Mouse (Mus musculus): Measurements from ENCODE around the gene Scyl2. TPM values are rescaled to one million over a fixed set of nuclear protein-coding genes. Genes with fewer than 3 reads are reported as not detected.
"Not testable (repeated sequence)": the region's sequence is repeated elsewhere in the genome, so short reads cannot be mapped to it uniquely, and the experiment has no call there.

The Scyl2 gene
- polyA plus RNA-seq, 1 experiment from 2014 or later = 23.5 TPM

DNA sequence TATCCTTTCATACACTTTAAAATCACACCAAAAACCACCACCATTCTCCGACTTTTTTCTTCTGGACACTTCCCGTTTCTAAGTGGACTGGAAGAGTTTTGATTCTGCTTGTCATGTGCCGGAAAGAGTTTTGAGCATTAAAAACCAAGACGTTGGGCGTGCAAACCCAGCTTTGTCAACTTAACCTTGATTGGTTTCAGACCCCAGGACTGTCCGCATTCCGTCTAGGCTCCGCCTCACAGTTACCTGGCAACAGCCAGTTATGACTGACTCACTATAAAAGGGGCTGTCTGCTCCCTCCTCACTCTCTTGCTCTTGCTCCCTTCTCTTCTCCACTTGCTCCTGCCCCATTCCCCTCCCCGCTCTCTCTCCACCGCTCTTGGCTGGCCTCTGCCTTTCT is 22.6 kb upstream of the Scyl2 start:
- Histone ChIP-seq H3K4me1 (replicated peaks; ENCODE audit: control insufficient read depth, insufficient read depth, low read length) (no peaks in the 10 kb centered on the region), H3K27ac (ENCODE audit: low read depth, low read length) (no peak overlapping the region), H3K9me3 (ENCODE audit: control insufficient read depth, low read length) (no peaks in the 10 kb centered on the region), H3K27me3 (ENCODE audit: control insufficient read depth, insufficient read depth, low read length) (no peaks in the 10 kb centered on the region), H3K36me3 (ENCODE audit: control insufficient read depth, insufficient read depth, low read length) (no peaks in the 10 kb centered on the region), H3K4me3 (ENCODE audit: low read depth, low read length) (no peak overlapping the region), H3K4me2 (replicated peaks; ENCODE audit: low read depth, low read length) (no peak overlapping the region), H3K9ac (ENCODE audit: low read depth, low read length) (no peak overlapping the region)
- WGBS = 31% methylated on average over 10 of the region's 10 CpGs
- DNase-seq (ENCODE audit: low spot score) = peak; percentile 19
- ATAC-seq (ENCODE audit: low FRiP score) = peak; percentile 56; the same call in 1 of the 2 replicates

GRCm38 (mm10) chr10:89707397-89707796 is 21.3 kb upstream of the Scyl2 start:
- no peak for ATAC-seq (ENCODE audit: low FRiP score)
- Histone ChIP-seq H3K4me3 (ENCODE audit: low read depth, low read length) (no peak overlapping the region), H3K27ac (ENCODE audit: low read depth, low read length) (no peak overlapping the region), H3K4me1 (replicated peaks; ENCODE audit: control insufficient read depth, insufficient read depth, low read length) (no peaks in the 10 kb centered on the region), H3K27me3 (ENCODE audit: control insufficient read depth, insufficient read depth, low read length) (no peaks in the 10 kb centered on the region), H3K9ac (ENCODE audit: low read depth, low read length) (no peak overlapping the region), H3K9me3 (ENCODE audit: control insufficient read depth, low read length) (no peaks in the 10 kb centered on the region), H3K36me3 (ENCODE audit: control insufficient read depth, insufficient read depth, low read length) (no peaks in the 10 kb centered on the region), H3K4me2 (replicated peaks; ENCODE audit: low read depth, low read length) (no peak overlapping the region)
- WGBS = 82% methylated on average over 3 of the region's 3 CpGs
- no peak for DNase-seq (ENCODE audit: low spot score)

DNA sequence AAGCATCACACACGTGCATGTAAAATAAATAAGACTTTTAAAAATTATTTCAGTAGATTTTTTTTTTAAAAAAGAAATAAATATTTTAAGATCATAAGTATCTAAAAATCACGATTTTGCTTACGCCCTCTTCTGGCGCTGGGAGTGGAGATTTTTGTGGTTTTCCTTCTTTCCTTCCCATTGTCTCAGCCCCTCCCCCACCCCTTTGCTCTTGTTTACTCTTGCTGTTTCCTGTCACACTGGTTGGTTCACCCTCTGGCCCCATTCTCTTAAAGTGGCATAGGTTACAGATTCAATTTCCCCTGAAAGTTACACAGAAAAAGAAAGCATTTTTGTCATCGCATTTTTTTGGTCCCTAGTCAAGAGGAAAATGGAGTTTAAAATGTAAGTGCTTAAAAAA is 17.0 kb upstream of the Scyl2 start:
- 57% methylated on average over 5 of the region's 5 CpGs for WGBS
- ATAC-seq (ENCODE audit: low FRiP score) (no peak), DNase-seq (ENCODE audit: low spot score) (no peak)
- H3K36me3 ChIP-seq (ENCODE audit: control insufficient read depth, insufficient read depth, low read length) = no peaks in the 10 kb centered on the region
- H3K9me3 ChIP-seq (ENCODE audit: control insufficient read depth, low read length) = no peaks in the 10 kb centered on the region
- no peak overlapping the region for H3K27ac ChIP-seq (ENCODE audit: low read depth, low read length)
- H3K4me3 ChIP-seq (ENCODE audit: low read depth, low read length) = no peak overlapping the region
- H3K27me3 ChIP-seq (ENCODE audit: control insufficient read depth, insufficient read depth, low read length) = no peaks in the 10 kb centered on the region
- H3K4me2 ChIP-seq (replicated peaks; ENCODE audit: low read depth, low read length) = no peak overlapping the region
- H3K9ac ChIP-seq (ENCODE audit: low read depth, low read length) = no peak overlapping the region
- H3K4me1 ChIP-seq (replicated peaks; ENCODE audit: control insufficient read depth, insufficient read depth, low read length) = no peaks in the 10 kb centered on the region

GRCm38 (mm10) chr10:89697956-89698355 is 11.9 kb upstream of the Scyl2 start:
- no peak for DNase-seq (ENCODE audit: low spot score)
- ATAC-seq (ENCODE audit: low FRiP score) = no peak
- no peak overlapping the region for H3K4me3 ChIP-seq (ENCODE audit: low read depth, low read length)
- H3K27ac ChIP-seq (ENCODE audit: low read depth, low read length) = no peak overlapping the region
- H3K9ac ChIP-seq (ENCODE audit: low read depth, low read length) = no peak overlapping the region
- no peak overlapping the region for H3K4me2 ChIP-seq (replicated peaks; ENCODE audit: low read depth, low read length)
- no peaks in the 10 kb centered on the region for H3K36me3 ChIP-seq (ENCODE audit: control insufficient read depth, insufficient read depth, low read length)
- WGBS = 94% methylated on average over 3 of the region's 3 CpGs
- no peaks in the 10 kb centered on the region for H3K9me3 ChIP-seq (ENCODE audit: control insufficient read depth, low read length)
- no peaks in the 10 kb centered on the region for H3K4me1 ChIP-seq (replicated peaks; ENCODE audit: control insufficient read depth, insufficient read depth, low read length)
- no peaks in the 10 kb centered on the region for H3K27me3 ChIP-seq (ENCODE audit: control insufficient read depth, insufficient read depth, low read length)

GRCm38 (mm10) chr10:89696270-89696669 is 10.2 kb upstream of the Scyl2 start:
- H3K9ac ChIP-seq (ENCODE audit: low read depth, low read length); H3K4me1 ChIP-seq (replicated peaks; ENCODE audit: control insufficient read depth, insufficient read depth, low read length); H3K4me2 ChIP-seq (replicated peaks; ENCODE audit: low read depth, low read length); DNase-seq (ENCODE audit: low spot score); H3K4me3 ChIP-seq (ENCODE audit: low read depth, low read length); H3K36me3 ChIP-seq (ENCODE audit: control insufficient read depth, insufficient read depth, low read length); H3K27ac ChIP-seq (ENCODE audit: low read depth, low read length); H3K9me3 ChIP-seq (ENCODE audit: control insufficient read depth, low read length); H3K27me3 ChIP-seq (ENCODE audit: control insufficient read depth, insufficient read depth, low read length); ATAC-seq (ENCODE audit: low FRiP score): not testable (repeated sequence)
- 68% methylated on average over 2 of the region's 2 CpGs for WGBS

GRCm38 (mm10) chr10:89695194-89695911 is 9.3 kb upstream of the Scyl2 start:
- H3K4me3 ChIP-seq (ENCODE audit: low read depth, low read length) = no peak overlapping the region
- H3K27me3 ChIP-seq (ENCODE audit: control insufficient read depth, insufficient read depth, low read length) = no peaks in the 10 kb centered on the region
- no peaks in the 10 kb centered on the region for H3K4me1 ChIP-seq (replicated peaks; ENCODE audit: control insufficient read depth, insufficient read depth, low read length)
- WGBS = 85% methylated on average over 20 of the region's 20 CpGs
- no peak overlapping the region for H3K4me2 ChIP-seq (replicated peaks; ENCODE audit: low read depth, low read length)
- no peak overlapping the region for H3K27ac ChIP-seq (ENCODE audit: low read depth, low read length)
- H3K9ac ChIP-seq (ENCODE audit: low read depth, low read length) = no peak overlapping the region
- no peaks in the 10 kb centered on the region for H3K36me3 ChIP-seq (ENCODE audit: control insufficient read depth, insufficient read depth, low read length)
- ATAC-seq (ENCODE audit: low FRiP score) (no peak), DNase-seq (ENCODE audit: low spot score) (no peak)
- no peaks in the 10 kb centered on the region for H3K9me3 ChIP-seq (ENCODE audit: control insufficient read depth, low read length)

- no peaks in the 10 kb centered on the region for H3K4me1 ChIP-seq (replicated peaks; ENCODE audit: control insufficient read depth, insufficient read depth, low read length)
- no peaks in the 10 kb centered on the region for H3K9me3 ChIP-seq (ENCODE audit: control insufficient read depth, low read length)
- no peak overlapping the region for H3K4me3 ChIP-seq (ENCODE audit: low read depth, low read length)
- H3K27me3 ChIP-seq (ENCODE audit: control insufficient read depth, insufficient read depth, low read length) = no peaks in the 10 kb centered on the region
- 64% methylated on average over 8 of the region's 8 CpGs for whole genome bisulfite sequencing
- ATAC-seq (ENCODE audit: low FRiP score) = no peak
- H3K9ac ChIP-seq (ENCODE audit: low read depth, low read length) = no peak overlapping the region
- H3K4me2 ChIP-seq (replicated peaks; ENCODE audit: low read depth, low read length) = no peak overlapping the region
- no peak overlapping the region for H3K27ac ChIP-seq (ENCODE audit: low read depth, low read length)
- H3K36me3 ChIP-seq (ENCODE audit: control insufficient read depth, insufficient read depth, low read length) = no peaks in the 10 kb centered on the region
- no peak for DNase-seq (ENCODE audit: low spot score)
Measured at GRCm38 (mm10) chr10:89690021-89690420, 3.9 kb upstream of the Scyl2 start.

DNA sequence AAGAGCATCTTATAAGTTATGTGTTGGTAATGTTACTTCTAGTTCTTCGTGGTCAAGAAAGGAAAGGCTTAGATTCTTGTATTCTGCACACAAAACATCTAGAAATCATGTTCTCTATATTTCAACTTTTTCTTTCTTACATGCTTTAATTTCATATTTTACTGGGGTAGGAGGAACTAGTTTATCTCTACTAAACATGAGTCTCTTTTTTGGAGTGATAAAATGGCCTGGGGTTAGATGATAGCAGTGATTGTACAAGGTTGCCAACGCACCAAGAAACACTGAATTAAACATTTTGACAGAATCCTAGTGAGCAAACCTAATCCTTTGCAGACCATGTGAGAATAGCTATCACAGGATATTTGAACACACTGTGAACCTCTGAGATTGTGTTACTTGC is 1.4 kb upstream of the Scyl2 start:
- Histone ChIP-seq H3K27ac (ENCODE audit: low read depth, low read length) (no peak overlapping the region), H3K4me2 (replicated peaks; ENCODE audit: low read depth, low read length) (no peak overlapping the region), H3K4me3 (ENCODE audit: low read depth, low read length) (no peak overlapping the region), H3K36me3 (ENCODE audit: control insufficient read depth, insufficient read depth, low read length) (no peaks in the 10 kb centered on the region), H3K4me1 (replicated peaks; ENCODE audit: control insufficient read depth, insufficient read depth, low read length) (no peaks in the 10 kb centered on the region), H3K9me3 (ENCODE audit: control insufficient read depth, low read length) (no peaks in the 10 kb centered on the region), H3K9ac (ENCODE audit: low read depth, low read length) (no peak overlapping the region), H3K27me3 (ENCODE audit: control insufficient read depth, insufficient read depth, low read length) (no peaks in the 10 kb centered on the region)
- DNase-seq (ENCODE audit: low spot score) = no peak
- ATAC-seq (ENCODE audit: low FRiP score) = no peak
- 90% methylated on average over 2 of the region's 2 CpGs for WGBS

GRCm38 (mm10) chr10:89685391-89686138 is 520 bp downstream of the Scyl2 start:
- WGBS = 3% methylated on average over 51 of the region's 51 CpGs
- Histone ChIP-seq H3K4me2 (replicated peaks; ENCODE audit: low read depth, low read length) (peak overlapping the region; percentile 74), H3K27ac (ENCODE audit: low read depth, low read length) (peak overlapping the region; percentile 40), H3K9ac (ENCODE audit: low read depth, low read length) (peak overlapping the region; percentile 91), H3K9me3 (ENCODE audit: control insufficient read depth, low read length) (no peaks in the 10 kb centered on the region), H3K4me1 (replicated peaks; ENCODE audit: control insufficient read depth, insufficient read depth, low read length) (no peaks in the 10 kb centered on the region), H3K4me3 (ENCODE audit: low read depth, low read length) (peak overlapping the region; percentile 100), H3K27me3 (ENCODE audit: control insufficient read depth, insufficient read depth, low read length) (no peaks in the 10 kb centered on the region), H3K36me3 (ENCODE audit: control insufficient read depth, insufficient read depth, low read length) (no peaks in the 10 kb centered on the region)
- ATAC-seq (ENCODE audit: low FRiP score) (peak; percentile 83; the same call in 1 of the 2 replicates), DNase-seq (ENCODE audit: low spot score) (peak; percentile 45)
